Mouse (Mus musculus) thymus, postnatal 10 days (tissue): ENCODE data around the gene Fam208a.

Experiments used
- DNase-seq, 2 experiments: peaks; one replicate each; pipeline ENCODE4 v3.0.0; 2021; ENCODE audit warnings: low spot score in 2 of 2

Fam208a gene

DNA sequence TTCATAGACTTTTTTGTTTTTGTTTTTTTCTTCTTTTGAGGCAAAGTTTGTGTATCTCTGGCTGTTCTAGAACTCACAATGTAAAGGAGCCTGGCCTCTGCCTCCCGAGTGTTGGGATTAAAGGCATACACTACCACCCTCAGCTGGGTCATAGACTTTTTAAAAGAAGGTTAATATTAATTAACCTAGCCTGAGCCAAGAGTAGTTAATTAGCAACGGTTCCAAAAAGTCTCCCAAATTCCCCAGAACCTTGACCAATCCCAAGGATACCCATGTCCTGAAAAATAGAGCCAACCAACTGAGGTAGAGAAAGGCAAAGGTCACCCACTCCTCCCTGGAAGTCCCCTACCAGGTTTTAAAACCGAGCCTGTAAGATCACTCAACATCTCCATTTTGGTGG lies 7.8 kb upstream of the Fam208a start:
- no peak for DNase-seq

DNA sequence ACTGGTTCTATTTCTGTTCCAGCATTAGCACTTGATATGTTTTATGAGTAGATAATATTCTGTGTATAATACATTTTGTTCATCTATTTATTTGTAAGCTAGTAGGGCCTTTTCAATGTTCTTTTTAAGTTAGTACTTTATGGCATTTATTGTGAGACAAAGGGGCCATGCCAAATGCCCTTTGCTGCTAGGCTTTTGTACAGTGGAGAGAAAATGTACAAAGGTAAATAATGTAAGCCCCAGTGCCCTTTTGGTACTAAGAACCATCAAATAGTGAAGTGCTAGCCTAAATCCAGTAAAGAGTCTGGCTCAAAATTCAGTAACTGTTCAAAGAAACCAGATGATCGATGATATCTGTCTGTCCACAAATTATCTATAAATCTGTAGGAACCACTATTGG lies 6.3 kb upstream of the Fam208a start:
- DNase-seq: no peak

DNA sequence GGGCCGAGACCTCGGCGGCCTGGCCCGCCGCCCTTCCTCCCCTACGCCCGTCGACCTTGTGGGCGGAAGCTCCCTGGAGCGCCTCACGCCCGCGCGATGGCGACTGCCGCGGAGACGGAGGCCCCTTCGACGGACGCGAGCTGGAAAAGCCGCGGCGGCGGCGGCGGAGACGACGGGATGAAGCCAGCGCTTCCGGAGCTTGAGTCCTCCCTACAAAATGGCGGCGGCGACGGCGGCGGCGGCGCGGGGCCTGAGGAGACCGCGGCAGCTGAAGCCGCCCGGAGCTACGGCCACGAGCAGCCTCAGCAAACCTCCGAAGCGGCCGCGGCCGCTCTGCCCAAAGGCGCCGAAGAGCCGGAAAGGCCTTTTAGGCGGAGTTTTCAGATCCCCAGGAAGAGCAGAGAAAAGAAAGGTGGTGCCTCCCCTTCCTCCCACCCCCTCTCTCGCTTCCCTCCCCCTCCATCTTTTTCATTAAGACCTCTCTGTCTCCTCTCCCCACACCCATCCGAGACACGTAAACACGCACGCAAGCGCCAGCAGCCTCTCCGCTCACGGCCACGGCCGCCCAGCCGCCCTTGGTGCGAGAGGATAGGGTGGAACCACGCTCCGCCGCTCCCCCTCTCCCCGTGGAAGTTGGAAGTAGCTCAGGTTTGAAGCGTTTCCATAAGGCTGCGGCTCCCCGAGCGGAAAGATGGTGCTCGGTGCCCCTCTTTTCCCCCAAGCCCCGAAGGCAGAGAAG lies 508 bp downstream of the Fam208a start:
- peak; percentile 66 to 70 for DNase-seq

DNA sequence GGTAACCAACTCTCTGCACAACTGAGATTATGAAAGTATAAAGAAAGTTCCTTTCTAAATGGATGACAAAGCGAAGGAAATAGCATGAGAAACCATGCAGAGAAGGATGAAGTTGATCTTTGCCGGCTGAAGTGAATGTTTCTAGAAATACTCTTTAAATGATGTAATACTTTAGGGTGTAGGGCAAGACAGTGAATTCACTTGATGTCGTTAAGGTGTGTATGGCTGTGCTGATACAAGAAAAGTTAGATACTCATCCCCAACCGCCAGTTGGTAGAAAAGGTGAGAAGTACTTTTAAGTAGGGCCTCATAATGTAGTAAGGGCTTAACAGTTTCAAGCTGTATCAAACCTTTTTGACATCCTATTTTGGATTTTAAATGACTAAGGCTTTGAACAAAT lies 1.6 kb downstream of the Fam208a start:
- DNase-seq: no peak

DNA sequence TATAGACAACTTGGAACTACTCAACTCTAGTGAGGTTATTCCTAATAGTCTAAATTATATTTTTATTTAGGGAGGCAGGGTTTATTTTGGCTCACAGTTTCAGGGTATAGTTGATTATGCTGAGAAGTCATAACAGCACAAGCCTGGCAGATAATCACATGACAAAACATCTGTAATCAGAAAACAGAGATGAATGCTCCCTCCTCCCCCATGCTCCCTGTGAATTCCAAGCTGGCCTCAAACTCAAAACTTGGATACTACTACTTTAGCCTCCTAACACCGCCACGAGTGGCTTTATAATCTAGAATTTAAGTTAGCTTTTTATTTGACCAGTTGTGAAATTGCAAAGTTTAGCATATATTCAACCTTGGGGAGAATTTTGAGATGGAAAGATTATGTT lies 3.4 kb downstream of the Fam208a start:
- no peak for DNase-seq

DNA sequence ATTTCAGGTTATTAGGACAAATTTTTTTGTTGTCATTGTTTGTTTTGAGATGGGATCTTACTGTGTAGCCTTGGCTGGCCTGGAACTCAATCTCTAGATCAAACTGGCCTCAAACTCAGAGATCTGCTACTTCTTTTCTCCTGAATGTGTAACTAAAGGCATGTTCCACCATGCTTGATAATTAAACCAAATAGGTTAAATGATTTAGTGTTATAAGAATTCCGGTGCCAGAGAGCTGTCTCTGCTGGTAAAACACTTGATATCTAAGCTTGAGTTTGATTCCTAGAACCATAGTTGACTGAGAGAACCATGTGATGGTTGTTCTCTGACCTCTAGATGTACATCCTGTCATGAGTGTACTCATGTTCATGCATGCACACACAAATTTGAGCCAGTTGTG lies 7.5 kb downstream of the Fam208a start:
- no peak for DNase-seq

DNA sequence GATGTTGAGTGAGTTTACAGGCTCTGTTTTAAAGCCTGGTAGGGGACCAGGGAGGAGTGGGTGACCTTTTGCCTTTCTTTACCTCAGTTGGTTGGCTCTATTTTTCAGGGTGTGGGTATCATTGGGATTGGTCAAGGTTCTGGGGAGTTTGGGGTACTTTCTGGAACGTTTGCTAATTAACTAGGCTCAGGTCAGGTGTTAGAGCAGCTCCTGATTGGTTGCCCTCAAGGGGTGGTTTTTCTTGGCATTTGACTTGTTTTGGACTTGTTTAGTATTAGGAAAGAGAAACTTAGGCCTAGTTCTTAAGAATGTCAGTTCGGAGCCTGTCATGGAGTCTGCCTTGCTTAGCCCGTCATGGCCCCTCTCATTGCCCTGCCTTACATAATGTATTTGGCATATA lies 8.2 kb downstream of the Fam208a start:
- no peak for DNase-seq

DNA sequence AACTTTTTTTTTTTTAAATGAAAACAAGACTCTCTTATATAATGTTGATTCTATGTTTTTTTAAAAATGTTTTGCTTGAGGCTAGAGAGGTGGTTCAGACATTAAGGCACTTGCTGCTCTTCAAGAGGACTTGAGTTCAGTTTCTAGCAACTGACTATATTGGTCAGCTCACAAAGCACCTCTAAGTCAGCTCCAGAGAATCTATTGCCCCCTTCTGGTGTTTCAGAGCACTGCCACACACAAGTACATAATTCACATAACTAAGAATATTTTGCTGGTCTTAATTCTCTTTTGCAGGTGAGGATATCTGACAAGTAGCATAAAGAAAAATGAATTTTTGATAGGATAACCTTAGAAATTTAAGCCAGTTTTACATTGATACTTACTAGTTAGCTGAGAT lies 12.3 kb downstream of the Fam208a start:
- no peak for DNase-seq

DNA sequence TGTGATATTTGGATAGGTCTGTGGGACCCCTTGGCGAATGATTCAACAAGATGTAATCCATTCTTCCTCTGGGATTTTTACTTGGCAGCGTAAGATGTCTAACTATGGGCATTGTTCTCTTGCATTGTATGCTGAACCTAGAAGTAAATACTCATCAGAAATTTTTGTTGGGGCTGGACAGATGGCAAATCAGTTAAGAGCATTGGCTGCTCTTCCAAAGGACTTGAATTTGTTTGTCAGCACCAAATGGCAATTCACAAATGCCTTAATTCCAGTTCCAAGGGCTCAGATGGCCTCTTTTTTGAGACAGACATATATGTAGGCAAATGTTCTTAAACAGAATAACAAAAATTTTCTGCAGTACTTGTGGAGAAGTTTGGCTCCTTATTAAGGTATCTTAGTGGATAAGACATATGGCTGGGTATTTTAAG lies 16.2 kb downstream of the Fam208a start:
- DNase-seq: no peak

DNA sequence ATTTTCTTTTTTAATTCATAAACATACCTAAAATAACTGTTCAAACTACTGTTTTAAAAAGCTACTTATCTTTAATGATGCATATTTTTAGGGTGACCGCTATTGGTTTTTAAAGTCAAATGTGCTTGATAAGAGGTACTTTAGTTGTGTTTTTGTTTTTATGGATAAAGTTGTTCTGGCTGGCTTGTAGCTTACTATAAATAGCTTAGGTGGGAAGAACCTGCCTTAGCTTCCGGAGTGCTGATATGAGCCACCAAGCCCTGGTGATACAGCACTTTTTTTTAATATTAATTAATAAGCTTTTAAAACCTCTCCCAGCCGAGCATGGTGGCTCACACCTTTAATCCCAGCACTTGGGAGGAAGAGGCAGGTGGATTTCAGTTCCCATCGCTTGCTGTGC lies 18.3 kb downstream of the Fam208a start:
- no peak for DNase-seq

DNA sequence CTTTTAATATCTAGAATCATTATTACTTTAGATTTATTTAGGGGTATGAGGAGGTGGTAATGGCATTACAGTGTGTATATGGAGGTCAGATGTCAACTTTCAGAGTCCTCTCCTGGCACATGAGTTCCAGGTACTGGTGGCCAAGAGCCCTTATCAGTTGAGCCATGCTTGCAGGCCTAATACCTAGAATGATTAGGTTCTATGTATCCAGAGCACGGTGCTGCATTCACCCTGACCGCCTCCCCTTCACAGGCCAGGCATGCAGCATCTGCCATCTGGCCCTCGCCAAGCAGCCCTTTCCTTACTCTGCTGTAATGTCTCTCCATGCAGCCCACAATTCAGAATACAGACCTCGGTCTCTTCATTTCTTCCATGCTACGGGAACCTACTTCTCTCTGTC lies 62.8 kb downstream of the Fam208a start:
- DNase-seq: no peak

DNA sequence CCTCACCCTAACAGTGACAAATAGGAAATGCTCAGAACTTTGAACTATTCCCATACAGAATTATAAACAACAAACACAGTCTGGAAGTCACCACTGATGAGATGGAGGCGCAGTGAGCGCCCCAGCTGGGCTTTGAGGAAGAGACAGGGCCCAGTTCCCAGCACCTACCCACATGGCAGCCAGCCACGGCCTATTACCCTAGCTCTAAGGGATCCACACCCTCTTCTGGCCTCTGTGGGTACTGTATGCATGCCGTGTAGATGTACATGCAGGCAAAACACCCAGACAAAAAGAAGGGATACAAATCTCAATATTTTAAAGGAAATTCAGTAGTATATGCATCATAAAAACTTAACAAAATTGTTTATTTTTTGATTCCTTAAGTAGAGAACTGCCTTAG lies 64.9 kb downstream of the Fam208a start:
- DNase-seq: no peak

DNA sequence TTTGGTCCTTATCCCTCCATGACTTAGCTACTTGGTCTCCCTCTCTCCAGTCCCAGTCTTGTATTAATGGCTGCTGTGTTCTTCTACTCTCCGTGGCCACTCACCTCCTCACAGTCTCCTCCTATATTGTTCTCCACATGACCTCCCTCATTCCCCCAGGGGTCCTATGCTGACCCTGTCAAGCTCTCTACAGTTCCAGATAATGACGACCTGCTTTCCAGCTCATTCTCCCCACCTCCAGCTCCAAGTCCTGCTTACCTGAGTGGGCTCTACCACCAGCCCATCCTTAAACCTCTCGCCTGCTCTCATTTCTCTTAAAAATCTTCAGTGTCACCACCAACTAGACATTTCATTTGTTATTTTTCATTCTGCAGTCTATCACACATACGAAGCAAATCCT lies 72.5 kb downstream of the Fam208a start:
- no peak for DNase-seq

DNA sequence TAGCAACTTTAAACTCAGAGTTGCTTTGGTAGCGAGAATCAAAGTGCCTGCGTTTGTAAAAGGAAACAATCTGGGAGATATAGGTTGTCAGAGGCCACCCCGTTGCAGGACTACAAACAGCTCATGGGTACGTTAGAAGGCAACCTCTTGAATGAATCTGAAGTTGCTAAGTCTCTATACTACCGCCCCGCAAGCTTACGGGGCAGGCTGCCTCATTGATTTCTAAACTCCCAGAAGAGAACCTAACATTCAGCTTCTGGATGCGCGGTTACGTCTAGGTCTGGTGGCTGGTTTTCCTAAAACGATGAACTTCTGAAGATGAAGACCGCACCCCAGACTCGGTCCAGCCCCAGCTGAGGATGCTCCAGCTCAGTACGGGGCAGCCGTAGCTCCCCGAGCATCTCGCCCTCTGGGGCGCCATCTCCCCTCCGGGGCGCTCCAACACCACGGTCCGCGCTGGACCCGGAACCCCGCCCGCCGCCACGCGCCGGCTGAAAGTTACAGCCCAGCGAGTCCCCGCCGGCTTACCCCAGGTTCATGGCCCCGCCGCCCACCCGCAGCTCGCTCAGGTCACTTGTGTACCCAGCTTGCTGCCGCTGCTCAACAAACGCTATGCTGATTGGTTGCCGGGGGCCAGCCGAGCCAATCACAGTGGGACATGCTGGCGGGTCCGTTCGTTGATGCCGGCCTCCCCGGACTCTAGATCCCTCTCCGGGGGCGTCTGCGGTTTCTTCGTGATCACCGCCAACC lies 79.4 kb downstream of the Fam208a start, which contains the start of gene Ccdc66:
Ccdc66 (minus strand) TSS at position 567 of the 750 bp plus-strand sequence.
- peak; percentile 95 to 97 for DNase-seq

DNA sequence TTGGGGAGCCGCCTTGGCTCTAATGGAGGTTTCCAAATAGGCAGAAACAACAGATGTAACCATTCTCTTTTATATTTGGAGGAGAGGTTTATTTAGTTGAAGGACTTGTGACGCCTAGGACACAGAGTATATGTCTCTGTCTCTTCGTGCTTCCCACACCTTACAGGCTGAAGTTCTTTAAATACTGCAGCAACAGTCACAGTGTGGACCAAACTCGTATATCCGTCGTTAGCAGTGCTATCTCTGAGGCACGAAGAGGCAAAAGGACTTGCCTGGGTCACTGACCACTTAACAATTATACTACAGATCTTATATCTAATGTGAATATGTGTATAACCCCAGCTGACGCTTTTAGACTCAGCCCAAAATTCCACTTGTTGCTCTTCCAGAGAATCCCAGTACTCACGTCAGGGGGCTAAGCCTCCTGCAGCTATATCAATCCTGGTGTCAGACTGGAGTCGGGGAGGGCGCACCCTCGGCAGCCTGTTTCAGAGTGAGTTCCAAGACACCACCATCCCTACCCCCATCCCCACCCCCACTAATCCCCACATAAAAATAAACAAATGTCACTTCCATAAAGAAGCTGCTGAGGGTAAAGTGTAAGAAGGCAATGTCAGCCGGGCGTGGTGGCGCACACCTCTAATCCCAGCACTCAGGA lies 80.1 kb downstream of the Fam208a start:
- DNase-seq: no peak

DNA sequence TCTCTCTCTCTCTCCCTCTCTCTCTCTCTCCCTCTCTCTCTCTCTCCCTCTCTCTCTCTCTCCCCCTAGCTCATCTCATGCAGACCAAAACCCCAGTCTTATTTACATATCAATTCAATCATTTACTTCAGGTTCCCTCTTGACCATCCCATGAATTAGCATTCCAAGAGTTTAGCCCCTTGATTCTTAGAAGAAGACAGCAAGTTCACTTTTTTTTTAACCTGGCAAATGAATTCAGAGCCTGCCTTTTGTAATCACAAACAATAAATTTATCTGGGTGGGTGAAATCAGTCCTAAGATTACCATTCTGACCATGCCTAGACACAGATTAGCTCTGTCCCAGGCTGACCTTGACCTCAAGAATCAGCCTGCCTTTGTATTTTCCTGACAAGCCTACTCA lies 95.9 kb downstream of the Fam208a start:
- no peak for DNase-seq
